Mouse (Mus musculus): Measurements from ENCODE around the gene Eno4. TPM values are rescaled to one million over a fixed set of nuclear protein-coding genes. Genes with fewer than 3 reads are reported as not detected.

Gene Eno4
- total RNA-seq, 2 experiments from 2014 or later = 0.58 to 0.62 TPM

DNA sequence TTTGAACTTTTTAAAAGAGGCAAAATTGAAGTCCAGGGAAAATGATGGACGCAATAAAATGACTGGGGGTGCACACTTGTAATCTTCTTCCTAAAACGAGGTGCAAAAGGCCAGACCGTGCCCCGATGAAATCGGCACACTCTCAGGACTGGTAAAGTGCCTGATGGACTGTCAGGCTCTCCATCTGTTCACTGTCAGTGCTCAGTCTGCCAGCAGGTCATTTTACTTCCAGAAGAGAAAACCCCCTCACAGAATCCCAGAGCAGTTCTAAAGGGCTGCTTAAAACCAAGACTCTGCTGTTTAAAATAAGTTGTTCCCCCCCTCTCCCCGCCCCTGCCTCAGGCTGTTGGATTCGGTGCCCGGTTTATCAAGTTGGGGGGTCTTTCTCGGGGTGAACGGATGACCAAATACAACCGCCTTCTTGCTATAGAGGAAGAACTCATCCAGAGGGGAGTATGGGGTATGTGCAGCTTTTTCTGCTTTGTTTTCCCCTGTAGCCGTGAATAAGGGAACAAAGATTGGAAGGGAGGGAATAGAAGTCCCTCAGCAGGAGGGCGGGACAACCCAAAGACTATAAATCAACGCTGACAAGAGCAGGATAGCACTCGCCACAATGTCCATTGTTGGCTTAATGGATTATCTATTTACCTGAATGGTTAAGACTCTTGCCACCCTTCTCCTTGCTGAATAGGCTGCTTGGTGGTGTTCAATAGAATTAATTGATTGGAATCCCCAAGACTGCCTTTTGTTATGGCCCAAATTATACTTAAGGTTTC lies 25.7 kb downstream of the Eno4 start:
- DNase-seq = peak; percentile 30
- intact Hi-C loops (cut with DNase I) = no loop called here

DNA sequence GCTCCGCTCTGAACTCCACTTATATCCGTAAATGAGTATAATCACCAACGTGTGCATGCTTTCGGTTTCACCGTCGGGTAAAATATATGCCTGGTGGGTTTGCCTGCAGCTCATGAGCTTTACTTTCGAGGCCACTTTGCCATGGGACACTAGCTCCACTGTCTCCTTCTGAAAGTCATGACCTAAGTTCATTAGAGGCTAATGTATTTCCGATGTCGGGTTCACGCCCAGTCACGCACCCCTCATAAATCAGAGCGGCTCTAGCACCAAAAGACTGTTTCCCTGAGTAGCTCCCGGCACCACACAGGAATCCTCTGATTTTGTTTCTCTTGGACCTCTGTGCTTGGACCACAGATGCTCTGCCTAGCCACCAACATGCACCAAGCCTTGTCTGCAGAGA lies 27.6 kb downstream of the Eno4 start:
- intact Hi-C loops (cut with DNase I) = no loop called here
- no peak for DNase-seq

DNA sequence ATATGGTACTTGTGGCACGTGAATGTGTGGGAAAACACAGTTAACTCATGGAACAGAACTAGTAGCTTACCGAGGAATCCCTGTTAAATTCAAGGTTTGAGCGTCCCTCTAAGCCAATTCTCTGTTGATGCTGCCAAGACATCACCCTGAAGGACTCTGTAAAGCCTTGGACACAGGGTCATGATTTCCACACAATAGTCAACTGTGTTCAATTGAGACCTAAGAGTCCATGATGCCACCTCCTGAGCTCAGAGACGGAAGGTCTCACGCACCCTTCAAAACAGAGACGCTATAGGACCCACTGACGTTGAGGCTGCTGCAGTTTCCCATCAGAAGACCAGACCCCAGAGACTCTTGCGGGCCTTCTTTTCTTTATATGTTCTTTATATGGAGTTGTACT lies 30.9 kb downstream of the Eno4 start:
- intact Hi-C loops (cut with DNase I) = no loop called here
- DNase-seq = no peak

DNA sequence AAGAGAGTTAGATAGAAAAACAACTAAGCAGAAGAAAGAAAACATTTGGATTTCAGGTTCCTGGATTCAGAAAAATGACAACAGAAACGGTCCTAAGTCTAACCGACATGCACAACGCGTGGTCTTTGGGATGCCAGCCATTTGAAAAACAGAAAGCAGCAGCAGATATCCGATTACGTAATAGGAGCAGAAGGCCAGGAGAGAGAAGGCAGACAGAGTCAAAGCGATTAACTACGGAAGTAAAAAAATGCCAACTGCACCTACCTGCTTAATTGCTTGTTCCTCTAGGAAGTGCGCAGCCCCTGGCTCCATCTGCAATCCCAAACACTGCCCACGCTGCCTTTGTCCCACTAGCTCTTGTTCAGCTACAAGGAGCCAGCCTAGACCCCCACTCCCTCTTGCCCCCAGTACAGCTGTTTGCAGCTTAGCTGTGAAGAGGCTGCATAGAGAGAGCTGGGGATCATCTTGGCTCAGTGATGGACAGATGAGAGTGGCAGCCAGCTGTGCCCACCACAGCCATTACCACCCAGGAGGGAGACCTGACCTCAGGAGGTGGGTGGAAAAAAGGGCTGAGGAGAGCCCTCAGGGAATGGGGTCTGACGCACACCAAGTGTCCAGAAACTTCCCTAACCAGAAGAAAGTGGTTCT lies 32.1 kb downstream of the Eno4 start:
- no peak for DNase-seq
- intact Hi-C loops (cut with DNase I) = no loop called here

DNA sequence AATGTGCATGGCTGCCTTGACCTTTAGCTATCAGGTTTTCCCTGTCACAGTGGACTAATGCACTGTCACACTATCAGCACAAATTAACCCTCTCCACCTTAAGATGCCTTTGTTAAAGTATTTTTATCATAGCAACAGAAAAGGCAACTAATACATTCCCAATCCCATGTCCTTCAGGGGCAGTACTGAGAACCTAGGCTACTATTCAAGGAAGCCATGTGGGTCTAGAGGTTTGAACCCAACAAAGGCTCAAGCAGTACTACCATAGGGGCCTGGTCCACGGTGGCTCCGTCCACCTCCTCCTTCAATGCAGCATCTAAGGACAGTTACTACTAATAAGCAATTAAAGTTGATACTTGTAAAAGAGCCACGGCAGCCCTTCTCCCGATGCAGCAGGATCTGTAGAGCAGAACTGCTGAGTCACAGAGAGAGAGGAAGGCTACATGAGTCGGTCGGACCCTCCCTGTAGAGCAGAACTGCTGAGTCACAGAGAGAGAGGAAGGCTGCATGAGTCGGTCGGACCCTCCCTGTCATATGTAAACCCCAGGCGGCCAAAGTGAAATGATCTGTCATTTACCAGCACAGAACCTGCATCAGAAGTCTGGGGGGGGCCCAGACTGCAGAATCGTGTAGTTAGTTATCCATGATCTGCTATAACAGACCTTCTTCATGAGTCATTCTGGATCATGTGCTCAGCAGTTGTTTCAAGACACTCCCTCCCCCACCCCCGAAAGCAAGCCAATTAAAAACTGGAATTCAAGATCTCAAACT lies 35.4 kb downstream of the Eno4 start:
- no peak for DNase-seq
- intact Hi-C loops (cut with DNase I) = no loop called here

DNA sequence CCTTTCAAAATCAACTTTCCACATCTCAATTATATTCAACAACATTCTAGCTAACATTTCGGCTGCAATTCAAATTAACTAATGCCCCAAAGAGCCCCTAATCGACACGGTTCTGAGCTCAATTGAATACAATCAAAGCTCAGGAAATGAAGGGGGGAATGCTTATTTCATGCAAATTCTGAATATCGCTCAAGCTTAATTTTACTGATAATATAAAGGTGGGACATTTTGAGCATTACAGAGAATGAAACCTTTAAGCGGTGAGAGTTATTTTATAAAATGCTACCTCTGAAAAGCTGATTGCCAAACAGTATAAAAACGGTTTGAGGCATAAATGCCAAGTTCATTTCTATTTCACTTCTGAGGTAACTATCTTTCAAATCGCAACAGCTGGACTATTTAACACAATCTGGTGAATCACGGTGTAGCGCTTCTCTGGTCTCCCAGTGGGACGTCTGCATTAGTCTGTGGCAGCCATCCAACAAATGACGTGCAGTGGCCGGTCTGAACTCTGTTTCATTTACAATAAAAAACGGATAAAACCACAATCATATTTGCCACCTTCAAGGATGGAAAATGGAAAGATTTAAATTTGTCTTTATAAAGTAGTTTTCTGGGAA lies 36.3 kb downstream of the Eno4 start:
- DNase-seq = peak; percentile 65
- intact Hi-C loops (cut with DNase I) = no loop called here

DNA sequence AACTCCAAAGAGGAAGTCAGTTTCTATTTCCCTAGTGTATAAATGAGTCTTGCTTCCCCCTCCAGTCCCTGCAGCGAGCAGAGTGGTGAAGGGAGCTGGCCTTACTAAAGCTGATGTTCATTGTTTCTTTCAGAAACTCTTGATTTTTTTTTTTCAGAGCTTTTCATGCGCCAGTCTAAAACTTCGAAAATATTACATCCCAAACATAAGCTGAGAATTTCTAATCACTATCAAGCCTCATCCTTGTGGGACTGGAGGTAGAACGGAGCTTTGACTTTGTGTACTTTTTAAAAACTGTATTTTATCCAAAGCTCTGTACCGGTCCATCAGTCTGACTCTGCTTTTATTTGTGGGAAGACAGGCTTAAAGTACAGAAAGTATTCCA lies 36.8 kb downstream of the Eno4 start:
- intact Hi-C loops (cut with DNase I) = no loop called here

DNA sequence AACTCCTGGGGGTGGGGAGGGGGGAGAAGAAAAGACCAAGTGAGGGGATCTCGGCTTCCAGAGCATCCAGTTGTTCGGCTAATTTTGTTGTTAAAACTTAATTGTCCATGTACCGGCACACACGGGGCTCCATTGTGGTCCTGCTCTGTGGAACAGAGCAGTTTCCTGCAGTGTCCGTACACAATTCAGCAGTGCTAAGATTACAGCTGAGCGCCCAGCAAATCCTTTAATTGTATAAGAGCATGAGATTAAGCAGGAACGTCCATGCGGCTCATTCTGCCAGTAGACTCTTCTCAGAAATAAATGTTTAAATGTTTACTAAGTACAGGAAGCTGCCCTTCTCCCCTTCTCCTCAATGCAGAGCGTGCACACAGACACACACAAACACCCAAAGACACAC lies 38.3 kb downstream of the Eno4 start:
- intact Hi-C loops (cut with DNase I) = no loop called here
- no peak for DNase-seq

More for the DNA sequence above, 36.8 kb downstream of the Eno4 start:
- no peak for DNase-seq

DNA sequence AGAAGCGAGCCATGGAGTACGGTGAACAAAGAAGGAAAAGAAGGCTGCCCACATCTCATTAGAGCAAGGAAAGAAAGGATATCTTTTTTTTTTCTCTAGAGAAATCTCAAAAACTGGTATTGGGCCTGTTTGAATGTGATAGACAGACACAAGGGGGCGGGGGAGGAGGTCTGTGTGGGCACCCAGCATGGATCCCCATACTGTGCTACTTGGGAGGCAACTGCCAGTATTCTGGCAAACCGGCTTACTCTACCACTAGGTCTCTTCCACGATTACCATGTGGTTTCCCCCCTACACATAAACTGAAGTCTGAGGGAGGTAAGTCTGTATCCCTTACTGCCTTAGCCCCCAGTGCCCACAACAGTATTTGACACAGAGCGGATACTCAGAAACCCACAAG lies 59.6 kb downstream of the Eno4 start:
- intact Hi-C loops (cut with DNase I) = no loop called here
- DNase-seq = no peak

DNA sequence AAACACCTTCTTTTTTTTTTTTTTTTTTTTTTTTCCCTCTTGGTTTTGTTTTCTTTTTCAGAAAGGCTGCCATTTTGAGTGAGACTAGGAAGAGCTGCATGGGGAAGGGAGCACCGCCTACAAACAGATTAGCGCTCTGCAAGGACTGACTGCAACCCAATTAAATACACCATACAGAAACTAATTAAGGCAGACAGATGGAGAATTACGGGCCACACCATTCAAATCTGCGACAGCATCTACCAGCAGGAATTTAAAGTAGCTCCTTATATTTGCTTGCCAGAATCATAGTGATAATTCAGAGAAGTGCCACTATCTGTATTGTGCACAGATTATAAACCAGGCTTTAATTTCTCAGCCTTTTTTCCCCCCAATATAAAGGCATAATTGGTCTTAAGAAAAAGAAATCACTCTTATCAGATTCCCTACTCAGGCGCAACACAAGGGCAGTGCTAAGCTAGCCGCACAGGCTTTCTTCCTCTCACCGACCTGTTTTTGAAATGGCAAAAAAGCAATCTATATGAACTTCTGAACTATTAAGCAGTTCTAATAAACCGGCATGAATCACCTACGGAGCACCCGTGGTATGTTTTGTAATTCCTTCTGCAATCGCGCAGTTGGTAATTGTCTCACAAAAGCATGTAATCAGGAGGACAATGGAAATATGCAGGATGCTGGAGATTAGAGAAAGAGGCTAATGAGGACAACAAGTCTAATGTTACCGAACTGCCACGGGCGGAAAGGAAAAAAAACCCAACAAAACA lies 63.5 kb downstream of the Eno4 start:
- no peak for DNase-seq
- intact Hi-C loops (cut with DNase I) = no loop called here

DNA sequence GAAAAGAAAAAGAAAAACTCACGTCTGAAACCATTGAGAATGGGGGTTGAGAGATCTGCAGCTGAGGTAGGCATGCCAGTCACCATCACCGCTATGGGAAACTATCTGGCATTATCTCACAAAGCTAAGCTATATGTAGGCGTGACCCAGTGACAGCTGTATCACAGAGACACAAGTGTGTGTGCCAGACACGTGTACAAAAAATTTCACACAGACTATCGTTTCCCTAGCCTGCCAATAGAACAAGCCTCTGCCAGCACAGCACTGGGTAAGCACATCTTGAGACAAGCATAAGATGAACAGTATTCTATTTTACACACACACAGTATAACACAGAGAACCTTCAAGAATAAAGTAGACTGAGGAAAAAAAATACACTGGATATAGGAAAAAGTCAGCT lies 67.6 kb downstream of the Eno4 start:
- DNase-seq = no peak
- intact Hi-C loops (cut with DNase I) = no loop called here

Small RNA genes within 50 kb of the gene (microRNA-seq; reads per million reads assigned to microRNA genes)
- 6.6 reads per million, percentile 16 among the genes with 10 or more reads in this experiment for gene Mir3086

Other genes starting within 250 kb of the Eno4 start
- gene Pnliprp1, start 214.5 kb upstream of the Eno4 start, total RNA-seq (2021) = under 1 TPM in 1 of 2 experiments, not detected in 1; 0.44 TPM
- under 1 TPM in 1 of 2 experiments, not detected in 1; 0.22 TPM for gene Pnliprp2, start 183.7 kb upstream of the Eno4 start, total RNA-seq (2021)
- gene 1700019N19Rik, start 149.0 kb upstream of the Eno4 start, total RNA-seq (2021) = not detected
- 100 to 1,000 TPM; 153 to 159 TPM for gene Hspa12a, start 229 bp downstream of the Eno4 start, total RNA-seq (2021)
- 100 to 1,000 TPM; 154 to 163 TPM for gene Shtn1, start 132.7 kb downstream of the Eno4 start, total RNA-seq (2021)
- 1 to 10 TPM; 2.4 to 3.2 TPM for gene Vax1, start 226.6 kb downstream of the Eno4 start, total RNA-seq (2021)